Mouse (Mus musculus) heart, embryonic 13.5 days (tissue): ENCODE measurements at regions not wholly inside any gene's neighbourhood (a gene's known extent, or its start where the extent isn't known, plus 50 kb on each side); places are given as distances from the start of the nearest gene placed in this dataset.

ENCODE experiments used
- ATAC-seq: fragments of 200-750 bp; cut with Nextera tagmentation; 2 replicates; pipeline ENCODE4 v1.8.0; 2017; ENCODE audit warnings: moderate TSS enrichment; ENCODE audit not compliant: insufficient number of reproducible peaks, low FRiP score, low TSS enrichment; ENCODE audit errors: extremely low read depth
- H3K27ac ChIP-seq: fragments of 300-500 bp; sonication (generic); replicated peaks from 2 replicates; pipeline ENCODE4 v1.5.1; 2015; ENCODE audit warnings: moderate library complexity, mild to moderate bottlenecking, inconsistent platforms
- H3K27me3 ChIP-seq: fragments of 300-500 bp; sonication (generic); replicated peaks from 2 replicates; pipeline ENCODE4 v1.6.1; 2015; ENCODE audit warnings: mild to moderate bottlenecking, inconsistent platforms
- H3K36me3 ChIP-seq: fragments of 300-500 bp; sonication (generic); 2 replicates; pipeline ENCODE4 v1.6.1; 2015; ENCODE audit warnings: mild to moderate bottlenecking, inconsistent platforms
- H3K4me1 ChIP-seq: fragments of 300-500 bp; sonication (generic); 2 replicates; pipeline ENCODE4 v1.6.1; 2015; ENCODE audit warnings: inconsistent platforms
- H3K4me2 ChIP-seq: fragments of 300-500 bp; sonication (generic); 2 replicates; pipeline ENCODE4 v1.6.1; 2015; ENCODE audit warnings: inconsistent platforms, mild to moderate bottlenecking, moderate library complexity
- H3K4me3 ChIP-seq: fragments of 300-500 bp; sonication (generic); 2 replicates; pipeline ENCODE4 v1.5.1; 2015; ENCODE audit warnings: moderate library complexity, mild to moderate bottlenecking, inconsistent platforms
- H3K9ac ChIP-seq: fragments of 300-500 bp; sonication (generic); 2 replicates; pipeline ENCODE4 v1.6.1; 2015; ENCODE audit warnings: inconsistent platforms, mild to moderate bottlenecking, moderate library complexity
- H3K9me3 ChIP-seq: fragments of 300-500 bp; sonication (generic); 2 replicates; pipeline ENCODE4 v1.6.1; 2016; ENCODE audit warnings: inconsistent platforms
- WGBS: fragments of 180-500 bp; shearing (Covaris S2); methylation state at CpG from one replicate; pipeline ENCODE4 v1.1.7; 2015; ENCODE audit warnings: mixed read lengths; 5-methylcytosine and 5-hydroxymethylcytosine counted together

GRCm38 (mm10) chr5:51794097-51794496 is 226.6 kb upstream of the Ppargc1a start:
- H3K27me3 ChIP-seq = no peaks in the 10 kb centered on the region

GRCm38 (mm10) chr5:51792950-51793349 is 225.4 kb upstream of the Ppargc1a start:
- Histone ChIP-seq H3K27me3 (no peaks in the 10 kb centered on the region), H3K36me3 (no peaks in the 10 kb centered on the region), H3K9ac (no peak overlapping the region), H3K27ac (no peak overlapping the region), H3K4me1 (peaks cover 9% of the 10 kb centered on the region; the same call in 1 of the 2 replicates), H3K4me2 (no peak overlapping the region), H3K9me3 (no peaks in the 10 kb centered on the region), H3K4me3 (no peak overlapping the region)
- no peak for ATAC-seq
- WGBS = 72% methylated on average over 2 of the region's 2 CpGs

More at GRCm38 (mm10) chr5:51794097-51794496, 226.6 kb upstream of the Ppargc1a start:
- H3K36me3 ChIP-seq = no peaks in the 10 kb centered on the region
- H3K27ac ChIP-seq = no peak overlapping the region
- H3K4me2 ChIP-seq = no peak overlapping the region
- no peak overlapping the region for H3K4me3 ChIP-seq
- no peak for ATAC-seq
- no peak overlapping the region; the same call in 1 of the 2 replicates for H3K9ac ChIP-seq
- no peaks in the 10 kb centered on the region for H3K9me3 ChIP-seq
- 39% methylated on average over 6 of the region's 6 CpGs for WGBS
- H3K4me1 ChIP-seq = peaks cover 9% of the 10 kb centered on the region; the same call in 1 of the 2 replicates

DNA sequence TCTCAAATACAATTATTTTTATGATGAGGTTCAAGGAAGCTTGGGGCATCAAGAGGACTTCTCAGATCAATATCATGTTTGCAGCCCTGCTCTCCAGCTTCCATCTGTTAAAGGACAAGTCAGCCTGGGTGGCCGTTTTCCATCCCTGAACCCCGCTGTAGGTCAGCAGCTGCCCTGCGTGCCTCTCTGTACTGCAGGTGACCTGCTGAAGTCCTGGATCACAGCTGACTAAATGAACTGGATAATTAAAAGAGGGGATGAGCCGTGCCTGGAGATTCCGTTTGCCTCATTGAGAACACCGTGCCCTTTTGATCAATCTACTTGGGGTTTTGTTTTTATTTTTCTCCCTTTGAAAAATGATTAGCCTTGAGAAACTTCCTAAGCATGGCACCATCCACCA is 221.2 kb upstream of the Ppargc1a start:
- no peaks in the 10 kb centered on the region for H3K9me3 ChIP-seq
- no peaks in the 10 kb centered on the region for H3K36me3 ChIP-seq
- H3K9ac ChIP-seq = no peak overlapping the region
- H3K4me1 ChIP-seq = peaks cover 8% of the 10 kb centered on the region; the same call in 1 of the 2 replicates
- no peak for ATAC-seq
- H3K27ac ChIP-seq = no peak overlapping the region
- no peaks in the 10 kb centered on the region for H3K27me3 ChIP-seq
- WGBS = 76% methylated on average over 6 of the region's 6 CpGs
- no peak overlapping the region for H3K4me3 ChIP-seq
- H3K4me2 ChIP-seq = no peak overlapping the region

GRCm38 (mm10) chr5:51783523-51783922 is 216.0 kb upstream of the Ppargc1a start:
- Histone ChIP-seq H3K36me3 (no peaks in the 10 kb centered on the region), H3K9ac (no peak overlapping the region), H3K4me1 (peaks cover 12% of the 10 kb centered on the region; the same call in 1 of the 2 replicates), H3K27ac (no peak overlapping the region), H3K4me2 (no peak overlapping the region), H3K4me3 (no peak overlapping the region), H3K9me3 (no peaks in the 10 kb centered on the region), H3K27me3 (no peaks in the 10 kb centered on the region)
- no peak for ATAC-seq
- WGBS = 73% methylated on average over 5 of the region's 5 CpGs

GRCm38 (mm10) chr5:51783099-51783498 is 215.6 kb upstream of the Ppargc1a start:
- Histone ChIP-seq H3K27me3 (no peaks in the 10 kb centered on the region), H3K9me3 (no peaks in the 10 kb centered on the region), H3K36me3 (no peaks in the 10 kb centered on the region), H3K27ac (no peak overlapping the region), H3K4me3 (no peak overlapping the region), H3K4me1 (peaks cover 12% of the 10 kb centered on the region; the same call in 1 of the 2 replicates), H3K9ac (no peak overlapping the region), H3K4me2 (no peak overlapping the region)
- WGBS = 72% methylated on average over 9 of the region's 9 CpGs
- no peak for ATAC-seq

- Histone ChIP-seq H3K4me2 (no peak overlapping the region), H3K27me3 (no peaks in the 10 kb centered on the region), H3K36me3 (no peaks in the 10 kb centered on the region), H3K4me1 (no peaks in the 10 kb centered on the region), H3K9me3 (no peaks in the 10 kb centered on the region), H3K4me3 (no peak overlapping the region), H3K27ac (no peak overlapping the region), H3K9ac (no peak overlapping the region)
- ATAC-seq = no peak
- WGBS = 82% methylated on average over 9 of the region's 9 CpGs
These were observed 208.1 kb upstream of the Ppargc1a start for GRCm38 (mm10) chr5:51775502-51776145.

GRCm38 (mm10) chr5:51771655-51772054 is 204.1 kb upstream of the Ppargc1a start:
- Histone ChIP-seq H3K4me1 (no peaks in the 10 kb centered on the region), H3K4me2 (no peak overlapping the region), H3K27ac (no peak overlapping the region), H3K9ac (no peak overlapping the region), H3K4me3 (no peak overlapping the region), H3K9me3 (no peaks in the 10 kb centered on the region), H3K36me3 (no peaks in the 10 kb centered on the region), H3K27me3 (no peaks in the 10 kb centered on the region)
- WGBS = 52% methylated on average over 2 of the region's 2 CpGs
- ATAC-seq = no peak

- no peaks in the 10 kb centered on the region for H3K27me3 ChIP-seq
- no peak overlapping the region for H3K27ac ChIP-seq
- no peaks in the 10 kb centered on the region for H3K36me3 ChIP-seq
- no peak overlapping the region for H3K4me3 ChIP-seq
- peaks cover 15% of the 10 kb centered on the region for H3K4me1 ChIP-seq
- no peak overlapping the region for H3K4me2 ChIP-seq
- no peaks in the 10 kb centered on the region for H3K9me3 ChIP-seq
- ATAC-seq = no peak
- no peak overlapping the region for H3K9ac ChIP-seq
- WGBS = 79% methylated on average over 3 of the region's 3 CpGs
These were observed 198.6 kb upstream of the Ppargc1a start for GRCm38 (mm10) chr5:51766111-51766510.

DNA sequence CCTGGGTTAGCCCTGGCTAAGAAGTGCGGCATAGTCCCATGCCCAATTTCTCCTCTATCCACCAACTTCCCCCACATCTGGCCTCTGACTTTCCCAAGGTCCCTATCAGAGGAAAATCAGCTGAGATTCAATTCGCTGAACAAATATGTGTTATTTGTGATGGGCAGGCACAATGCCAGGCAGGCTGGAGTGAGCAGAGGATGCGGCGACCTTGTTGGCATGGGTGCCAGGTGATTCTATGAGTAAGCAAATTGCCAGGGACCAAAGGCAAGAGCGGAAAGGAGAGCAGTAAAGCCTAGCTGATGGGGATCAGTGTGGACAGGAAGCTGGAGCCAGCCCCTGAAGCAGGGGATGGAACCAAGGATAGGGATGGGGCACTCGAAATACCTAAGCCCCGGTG is 196.9 kb upstream of the Ppargc1a start:
- H3K36me3 ChIP-seq = no peaks in the 10 kb centered on the region
- 77% methylated on average over 7 of the region's 7 CpGs for WGBS

DNA sequence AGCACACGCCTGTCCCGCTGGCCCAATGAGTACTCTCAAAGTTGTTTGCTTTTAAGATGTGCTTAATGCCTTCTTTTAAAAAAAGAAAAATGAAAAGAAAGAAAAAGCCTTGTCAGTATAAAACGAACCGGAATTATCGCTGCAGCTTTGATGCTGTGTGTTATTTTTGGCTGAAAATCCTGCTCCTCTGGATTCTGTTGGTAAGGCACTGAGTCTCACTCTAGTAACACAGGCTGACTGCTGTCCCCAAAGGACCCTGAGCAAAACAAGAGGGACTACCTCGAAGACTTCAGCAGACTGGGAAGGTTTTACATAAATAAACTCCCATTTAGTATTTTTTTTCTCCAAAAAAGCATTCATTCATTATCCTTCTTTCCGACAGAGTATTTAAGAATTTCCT is 196.1 kb upstream of the Ppargc1a start:
- Histone ChIP-seq H3K9ac (no peak overlapping the region), H3K4me1 (peaks cover 15% of the 10 kb centered on the region), H3K4me2 (no peak overlapping the region), H3K9me3 (no peaks in the 10 kb centered on the region), H3K36me3 (no peaks in the 10 kb centered on the region), H3K27ac (no peak overlapping the region), H3K27me3 (no peaks in the 10 kb centered on the region), H3K4me3 (no peak overlapping the region)
- no peak for ATAC-seq
- 48% methylated on average over 7 of the region's 7 CpGs for WGBS

More for the DNA sequence above, 196.9 kb upstream of the Ppargc1a start:
- H3K27ac ChIP-seq = no peak overlapping the region
- no peaks in the 10 kb centered on the region for H3K27me3 ChIP-seq
- no peaks in the 10 kb centered on the region for H3K9me3 ChIP-seq
- no peak for ATAC-seq
- H3K4me2 ChIP-seq = no peak overlapping the region
- peaks cover 15% of the 10 kb centered on the region for H3K4me1 ChIP-seq
- H3K9ac ChIP-seq = no peak overlapping the region
- H3K4me3 ChIP-seq = no peak overlapping the region

DNA sequence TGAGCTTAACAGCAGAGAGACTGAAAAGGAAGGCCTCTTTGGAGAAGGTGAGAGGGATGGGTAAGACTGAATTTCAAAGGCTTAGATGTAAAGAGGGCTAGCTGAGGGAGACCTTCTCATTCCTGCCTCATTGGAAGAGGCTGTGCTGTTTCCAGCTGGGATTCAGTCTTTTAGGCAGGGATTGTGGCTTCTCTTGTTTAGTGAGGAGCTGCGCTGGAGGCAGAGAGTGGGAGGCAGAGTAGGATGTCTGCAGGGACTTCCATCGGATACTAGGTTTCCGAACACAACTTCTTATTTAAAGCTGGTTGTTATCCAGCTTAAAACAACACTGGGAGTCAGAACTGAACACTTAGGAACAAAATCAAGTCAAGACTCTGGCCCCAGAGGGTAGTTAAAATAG is 194.8 kb upstream of the Ppargc1a start:
- Histone ChIP-seq H3K9me3 (no peaks in the 10 kb centered on the region), H3K4me1 (peaks cover 15% of the 10 kb centered on the region), H3K36me3 (no peaks in the 10 kb centered on the region), H3K4me3 (no peak overlapping the region), H3K9ac (no peak overlapping the region), H3K4me2 (no peak overlapping the region), H3K27ac (no peak overlapping the region), H3K27me3 (no peaks in the 10 kb centered on the region)
- no peak for ATAC-seq
- 55% methylated on average over 3 of the region's 3 CpGs for WGBS

DNA sequence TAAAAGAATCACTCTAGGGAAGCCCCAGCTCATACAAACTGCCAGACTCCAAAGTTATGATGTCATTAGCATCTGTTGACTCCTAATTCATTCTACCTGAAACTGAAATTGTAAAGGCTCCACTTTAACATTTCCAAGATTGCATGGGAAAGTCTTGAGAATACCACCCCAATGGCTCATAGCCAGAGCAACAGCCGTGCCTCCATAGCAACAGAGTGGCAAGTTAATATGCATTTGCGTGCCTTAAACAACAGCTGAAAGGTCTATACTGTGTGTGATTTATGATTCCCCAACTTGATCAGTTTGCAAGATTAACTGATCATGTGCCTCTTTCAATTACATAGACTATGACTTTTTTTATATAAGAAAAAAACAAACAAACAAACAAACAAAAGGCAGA is 190.8 kb upstream of the Ppargc1a start:
- Histone ChIP-seq H3K9me3 (no peaks in the 10 kb centered on the region), H3K27ac (no peak overlapping the region), H3K27me3 (no peaks in the 10 kb centered on the region), H3K9ac (no peak overlapping the region), H3K4me2 (no peak overlapping the region), H3K36me3 (no peaks in the 10 kb centered on the region), H3K4me1 (peaks cover 3% of the 10 kb centered on the region; the same call in 1 of the 2 replicates), H3K4me3 (no peak overlapping the region)
- no peak for ATAC-seq
- 77% methylated on average over 2 of the region's 2 CpGs for WGBS
